Mouse (Mus musculus): ENCODE measurements at regions not wholly inside any gene's neighbourhood (a gene's known extent, or its start where the extent isn't known, plus 50 kb on each side); places are given as distances from the start of the nearest gene placed in this dataset.
"Not testable (repeated sequence)": the region's sequence is repeated elsewhere in the genome, so short reads cannot be mapped to it uniquely, and the experiment has no call there.

GRCm38 (mm10) chr5:3141841-3142240 is 199.4 kb upstream of the Cdk6 start:
- DNase-seq, result not testable (repeated sequence)

DNA sequence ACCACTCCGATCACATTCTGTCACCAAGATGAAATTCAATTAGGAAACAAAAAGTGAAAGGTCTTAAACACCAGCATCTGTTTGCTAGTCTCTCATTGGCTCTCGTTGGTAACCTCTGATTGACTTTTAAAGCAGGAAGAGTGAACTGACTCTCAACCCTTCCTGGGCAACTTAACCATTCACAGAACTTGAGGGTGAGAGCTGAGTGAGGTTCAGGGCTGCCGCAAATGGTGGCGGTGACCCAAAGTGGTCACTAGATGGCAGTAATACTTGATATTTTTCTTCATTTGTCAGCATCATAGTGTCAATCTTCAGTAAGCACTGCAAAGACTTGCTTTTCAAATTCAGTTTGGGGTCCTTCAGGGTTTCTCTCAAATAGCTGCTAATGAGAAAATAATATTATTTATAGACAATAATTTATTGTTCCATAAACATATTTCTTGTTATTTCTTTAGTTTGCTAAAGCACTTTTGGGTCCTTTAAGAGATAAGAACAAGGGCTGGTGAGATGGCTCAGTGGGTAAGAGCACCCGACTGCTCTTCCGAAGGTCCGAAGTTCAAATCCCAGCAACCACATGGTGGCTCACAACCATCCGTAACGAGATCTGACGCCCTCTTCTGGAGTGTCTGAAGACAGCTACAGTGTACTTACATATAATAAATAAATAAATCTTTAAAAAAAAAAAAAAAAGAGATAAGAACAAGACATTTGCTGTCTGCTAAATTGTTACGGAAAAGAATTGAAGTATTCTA is 194.6 kb upstream of the Cdk6 start:
- DNase-seq, result peak; percentile 10

GRCm38 (mm10) chr5:3149886-3150285 is 191.4 kb upstream of the Cdk6 start:
- not testable (repeated sequence) for DNase-seq

- not testable (repeated sequence) for DNase-seq
Observed at GRCm38 (mm10) chr5:3150766-3151165, 190.5 kb upstream of the Cdk6 start.

- DNase-seq, result not testable (repeated sequence)
Observed at GRCm38 (mm10) chr5:3151534-3152148, 189.6 kb upstream of the Cdk6 start.

DNA sequence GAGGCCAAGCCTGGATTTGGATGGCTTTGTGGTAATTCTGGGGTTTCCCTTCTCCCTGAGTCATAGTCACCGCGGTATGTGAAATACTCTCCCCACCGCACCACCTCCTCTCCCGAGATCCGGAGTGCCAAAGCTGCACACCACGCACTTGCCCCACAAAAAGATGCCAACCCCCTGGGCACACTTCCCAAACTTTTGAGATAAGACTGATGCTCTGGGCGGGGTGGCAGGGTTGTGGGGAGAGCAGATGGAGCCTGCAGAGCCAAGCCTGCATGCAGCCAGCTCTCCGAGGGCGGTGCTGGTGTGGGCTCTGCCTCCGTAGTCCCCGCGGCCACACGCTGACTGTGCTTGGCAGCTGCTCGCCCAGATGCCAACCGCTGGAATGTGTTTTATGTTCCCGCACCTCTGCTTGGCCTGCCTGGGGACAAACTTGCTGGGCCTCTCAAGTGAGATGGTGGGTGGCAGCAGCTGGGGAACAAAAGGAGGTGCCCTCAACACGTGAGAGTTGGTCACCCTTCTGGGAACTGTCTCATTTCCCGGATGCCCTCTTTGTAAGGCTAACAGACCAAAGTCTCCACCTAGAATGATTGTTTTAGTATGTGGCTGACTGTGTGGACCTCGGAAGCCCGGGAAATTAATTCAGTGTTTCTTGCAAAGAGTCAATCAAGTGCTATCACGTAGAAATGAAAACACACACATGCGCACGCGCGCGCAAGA is 189.0 kb upstream of the Cdk6 start:
- DNase-seq, result peak; percentile 87

DNA sequence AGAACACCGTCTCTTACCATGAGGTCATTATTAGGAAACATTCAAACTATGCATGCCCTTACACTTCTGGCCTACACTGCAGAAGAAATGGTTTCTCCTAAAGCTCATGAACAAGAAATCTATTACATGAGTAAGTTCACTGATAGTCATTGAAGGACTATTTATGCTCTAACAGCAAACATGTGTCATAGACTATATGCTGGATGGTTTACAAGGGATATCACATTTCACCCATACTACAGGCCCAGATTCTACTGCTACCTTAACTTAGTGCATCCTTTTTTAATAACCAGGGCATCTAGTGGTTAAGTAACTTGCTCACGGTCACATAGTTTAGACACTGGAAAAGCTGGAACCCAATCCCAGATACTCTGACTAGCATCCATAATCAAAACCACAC is 175.8 kb upstream of the Cdk6 start:
- not testable (repeated sequence) for DNase-seq

DNA sequence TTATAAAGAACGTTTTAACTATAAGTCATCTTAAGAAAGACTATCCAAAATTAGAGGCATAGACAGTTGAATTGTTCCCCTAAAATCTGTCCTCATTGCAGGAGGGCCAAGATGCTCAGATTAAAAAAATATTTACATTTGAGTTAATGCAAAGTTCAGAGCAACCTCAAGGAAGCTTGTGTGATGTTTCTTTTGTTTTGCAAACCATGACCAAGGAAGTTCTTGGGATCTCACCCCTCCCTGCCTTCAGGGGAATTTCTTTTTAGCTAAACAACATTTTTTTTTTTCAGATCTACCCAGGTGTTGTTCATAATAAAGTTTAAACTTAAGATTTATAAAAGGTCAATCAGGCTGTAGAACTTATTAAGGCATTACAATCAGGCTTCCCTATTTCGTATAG is 174.8 kb upstream of the Cdk6 start:
- not testable (repeated sequence) for DNase-seq

DNA sequence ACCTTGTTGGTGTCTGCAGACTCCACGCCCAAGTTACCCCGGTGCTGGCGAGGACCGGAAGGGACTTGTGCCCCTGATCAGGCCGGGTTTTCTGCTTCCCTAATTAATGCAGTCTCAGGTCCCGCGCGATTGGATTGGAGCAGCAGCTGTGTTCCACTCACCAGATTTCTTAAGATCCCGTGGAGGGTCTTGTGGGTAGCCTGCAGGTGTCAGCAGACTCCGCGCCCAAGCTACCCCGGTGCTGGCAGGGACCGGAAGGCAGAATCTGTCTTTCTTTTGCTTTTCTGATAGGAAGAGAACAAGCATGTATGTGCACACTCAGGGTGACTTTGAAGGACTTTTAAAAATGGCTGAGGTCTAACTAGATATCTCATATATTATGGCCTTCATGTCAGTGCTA is 147.7 kb upstream of the Cdk6 start:
- DNase-seq, result not testable (repeated sequence)

GRCm38 (mm10) chr5:3197952-3198841 is 143.1 kb upstream of the Cdk6 start:
- DNase-seq, result no peak

GRCm38 (mm10) chr5:3198869-3199550 is 142.3 kb upstream of the Cdk6 start:
- not testable (repeated sequence) for DNase-seq

- not testable (repeated sequence) for DNase-seq
Observed at GRCm38 (mm10) chr5:3206160-3206559, 135.1 kb upstream of the Cdk6 start.

DNA sequence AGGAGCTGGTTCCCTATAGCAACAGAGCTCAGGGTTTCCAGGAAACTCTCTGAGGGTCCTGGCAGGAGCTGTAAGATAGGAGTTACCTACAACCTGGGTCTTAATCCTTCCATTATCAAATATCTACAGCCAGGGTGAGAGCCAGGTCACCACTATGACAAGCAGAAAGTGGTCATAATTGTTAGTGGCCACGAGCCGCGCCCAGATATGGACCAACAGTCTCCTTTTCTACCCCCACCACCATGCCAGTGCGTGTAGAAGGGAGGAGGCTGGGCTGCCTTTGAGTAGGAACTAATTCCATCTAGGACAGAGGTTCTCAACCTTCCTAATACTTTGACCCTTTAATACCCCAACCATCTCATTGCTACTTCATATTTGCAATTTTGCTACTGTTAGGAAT is 133.0 kb upstream of the Cdk6 start:
- DNase-seq, result not testable (repeated sequence)

DNA sequence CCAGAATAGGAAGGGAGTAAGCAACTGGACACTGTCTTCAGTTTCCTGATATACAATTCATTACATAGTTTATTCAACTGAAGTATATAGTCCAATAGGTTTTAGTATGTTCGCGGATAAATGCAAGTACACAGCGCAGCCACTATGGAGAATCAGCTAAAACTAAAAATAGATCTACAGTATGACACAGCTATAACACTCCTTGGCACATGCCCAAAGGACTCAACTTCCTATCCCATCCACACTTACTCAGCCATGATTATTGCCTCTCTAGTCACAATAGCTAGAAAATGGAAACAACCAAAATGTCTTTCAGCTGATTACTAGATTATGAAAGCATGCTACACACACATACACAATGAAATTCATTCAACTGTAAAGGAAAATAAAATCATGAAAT is 130.0 kb upstream of the Cdk6 start:
- DNase-seq, result no peak

- DNase-seq, result no peak
Observed at GRCm38 (mm10) chr5:3216053-3216452, 125.2 kb upstream of the Cdk6 start.

DNA sequence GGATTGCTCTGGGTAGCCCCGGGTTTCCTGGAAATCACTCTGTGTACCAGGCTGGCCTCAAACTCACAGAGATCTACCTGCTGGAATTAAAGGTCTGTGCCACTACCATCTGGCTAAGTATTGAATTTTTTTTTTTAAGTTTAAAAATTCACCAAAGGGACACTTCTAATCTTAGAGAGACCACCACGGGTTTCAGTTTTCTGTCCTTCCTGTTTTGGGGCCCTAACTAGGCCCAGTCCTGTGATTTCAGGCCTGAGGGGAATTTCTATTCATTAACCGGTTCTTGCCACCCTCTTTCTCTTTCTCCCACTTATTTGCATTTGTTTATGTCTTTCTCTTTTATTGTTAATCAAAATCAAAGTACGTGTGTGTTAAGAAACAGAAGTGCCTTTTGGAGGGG is 122.1 kb upstream of the Cdk6 start:
- no peak for DNase-seq

- no peak for DNase-seq
Observed at GRCm38 (mm10) chr5:3219770-3220169, 121.5 kb upstream of the Cdk6 start.

- DNase-seq, result not testable (repeated sequence)
Observed at GRCm38 (mm10) chr5:3223819-3224218, 117.5 kb upstream of the Cdk6 start.

DNA sequence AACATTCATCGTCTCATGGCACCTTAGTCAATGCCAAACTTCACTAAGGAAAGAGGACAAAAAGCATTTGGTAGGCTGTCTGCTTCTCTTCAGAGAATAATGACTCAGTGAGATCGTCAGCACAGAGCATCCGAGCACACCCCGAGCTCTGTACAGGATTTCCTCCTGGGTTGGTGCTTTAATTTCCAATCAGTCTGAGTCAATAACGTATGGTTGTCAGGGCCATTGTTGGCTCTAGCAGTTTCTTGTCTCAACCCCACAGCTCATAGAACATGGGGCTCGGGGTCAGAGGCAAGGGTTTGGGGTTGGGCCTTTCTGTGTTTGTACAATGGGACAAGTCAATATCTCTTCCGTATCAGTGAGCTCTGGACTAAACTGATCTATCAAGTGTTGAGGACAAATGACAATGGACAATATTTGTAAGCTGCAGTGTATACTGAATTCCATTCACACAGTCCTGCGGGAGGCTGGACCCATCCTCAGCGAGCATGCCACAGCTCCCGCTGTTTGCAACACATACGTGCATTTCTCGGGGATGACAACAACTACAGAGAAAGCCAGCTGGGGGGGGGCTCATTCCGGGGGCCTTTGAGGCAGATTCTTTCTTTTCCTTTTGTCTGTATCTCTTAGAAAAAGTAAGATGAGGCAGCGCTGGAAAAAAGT is 116.8 kb upstream of the Cdk6 start:
- not testable (repeated sequence) for DNase-seq

GRCm38 (mm10) chr5:3225358-3225757 is 115.9 kb upstream of the Cdk6 start:
- not testable (repeated sequence) for DNase-seq

- DNase-seq, result not testable (repeated sequence)
Observed at GRCm38 (mm10) chr5:3244067-3244466, 97.2 kb upstream of the Cdk6 start.

DNA sequence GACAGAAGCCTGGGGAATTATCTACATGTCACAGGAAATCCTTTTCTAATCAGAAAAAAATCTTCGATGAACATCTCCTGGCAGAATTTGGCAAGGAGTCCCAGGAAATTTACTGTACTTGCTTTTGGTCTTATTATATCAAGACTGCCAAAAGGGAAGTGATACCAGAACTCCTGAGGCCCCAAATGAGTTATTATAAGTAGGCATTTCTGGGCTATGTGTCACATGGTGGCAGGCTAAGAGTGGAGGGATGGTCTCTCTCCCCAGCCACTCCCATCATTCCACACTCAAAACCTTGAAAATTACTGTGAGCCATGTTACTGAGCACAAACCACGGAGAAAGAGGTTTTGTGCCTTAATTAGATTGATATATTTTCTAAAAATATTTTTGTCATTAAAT is 94.0 kb upstream of the Cdk6 start:
- no peak for DNase-seq

Measured in right cerebral cortex, adult 18-20 months (tissue).